Mouse (Mus musculus) kidney, adult 2 months (tissue): ENCODE data around the gene Rbm5.

Source experiments
- CTCF ChIP-seq: fragments of 200-500 bp; conservative IDR thresholded peaks from 2 replicates; pipeline ENCODE4 v1.5.1; 2011; ENCODE audit warnings: low read depth, mild to moderate bottlenecking, control low read depth, low read length, moderate library complexity, mixed read lengths; ENCODE audit not compliant: insufficient read depth, insufficient read length
- POLR2A ChIP-seq: fragments of 200-500 bp; IDR thresholded peaks from one replicate; pipeline ENCODE4 v1.6.1; 2011; ENCODE audit warnings: low read depth, low read length, control low read depth

- no peak for TF ChIP-seq CTCF
- no peak for TF ChIP-seq POLR2A
Measured at GRCm38 (mm10) chr9:107734567-107734971, 36.2 kb downstream of the Rbm5 start.
